Mouse (Mus musculus) stomach, embryonic 16.5 days (tissue): ENCODE measurements at regions not wholly inside any gene's neighbourhood (a gene's known extent, or its start where the extent isn't known, plus 50 kb on each side); places are given as distances from the start of the nearest gene placed in this dataset.

Experiments used
- ATAC-seq: fragments of 200-750 bp; cut with Nextera tagmentation; 2 replicates; pipeline ENCODE4 v1.8.0; 2017; ENCODE audit warnings: moderate number of reproducible peaks, moderate TSS enrichment; ENCODE audit not compliant: insufficient read depth, low FRiP score
- H3K27ac ChIP-seq: fragments of 300-500 bp; sonication (generic); 2 replicates; pipeline ENCODE4 v1.5.1; 2014; ENCODE audit warnings: low read length
- H3K27me3 ChIP-seq: fragments of 300-500 bp; sonication (generic); 2 replicates; pipeline ENCODE4 v1.6.1; 2014; ENCODE audit warnings: low read length, control low read depth, mixed read lengths; ENCODE audit not compliant: control insufficient read depth, insufficient read depth
- H3K36me3 ChIP-seq: fragments of 300-500 bp; sonication (generic); 2 replicates; pipeline ENCODE4 v1.6.1; 2014; ENCODE audit warnings: low read length; ENCODE audit not compliant: control insufficient read depth, insufficient read depth
- H3K4me1 ChIP-seq: fragments of 300-500 bp; sonication (generic); 2 replicates; pipeline ENCODE4 v1.6.1; 2014; ENCODE audit warnings: low read length, control low read depth, mixed read lengths; ENCODE audit not compliant: control insufficient read depth, insufficient read depth
- H3K4me2 ChIP-seq: fragments of 300-500 bp; sonication (generic); 2 replicates; pipeline ENCODE4 v1.6.1; 2014; ENCODE audit warnings: low read depth, low read length, mixed read lengths
- H3K4me3 ChIP-seq: fragments of 300-500 bp; sonication (generic); replicated peaks from 2 replicates; pipeline ENCODE4 v1.5.1; 2014; ENCODE audit warnings: mild to moderate bottlenecking, low read length
- H3K9ac ChIP-seq: fragments of 300-500 bp; sonication (generic); 2 replicates; pipeline ENCODE4 v1.6.1; 2014; ENCODE audit warnings: low read length
- H3K9me3 ChIP-seq: fragments of 300-500 bp; sonication (generic); replicated peaks from 2 replicates; pipeline ENCODE4 v1.6.1; 2016; ENCODE audit warnings: low read length, control low read depth; ENCODE audit not compliant: control insufficient read depth
- WGBS: fragments of 180-500 bp; shearing (Covaris S2); extraction: QIAGEN DNeasy Blood & Tissue Kit; methylation state at CpG from one replicate; pipeline ENCODE4 v1.1.7; 2014; 5-methylcytosine and 5-hydroxymethylcytosine counted together

GRCm38 (mm10) chr11:19109055-19109454 is 90.3 kb upstream of the Meis1 start:
- Histone ChIP-seq H3K4me3 (no peak overlapping the region), H3K9ac (no peak overlapping the region), H3K4me2 (no peak overlapping the region), H3K9me3 (no peaks in the 10 kb centered on the region), H3K27ac (no peak overlapping the region), H3K36me3 (no peaks in the 10 kb centered on the region), H3K27me3 (no peaks in the 10 kb centered on the region), H3K4me1 (0 out of 2 replicates have a peak, but pooled peaks cover 5% of the 10 kb centered on the region)
- 79% methylated on average over 4 of the region's 4 CpGs for WGBS
- no peak for ATAC-seq

GRCm38 (mm10) chr11:19111916-19112575 is 93.3 kb upstream of the Meis1 start:
- 29% methylated on average over 7 of the region's 7 CpGs for WGBS
- no peak overlapping the region for H3K4me2 ChIP-seq
- no peaks in the 10 kb centered on the region for H3K27me3 ChIP-seq
- H3K9me3 ChIP-seq, result no peaks in the 10 kb centered on the region
- no peaks in the 10 kb centered on the region for H3K36me3 ChIP-seq
- ATAC-seq, result no peak
- no peak overlapping the region for H3K4me3 ChIP-seq
- H3K4me1 ChIP-seq, result 0 out of 2 replicates have a peak, but pooled peaks cover 5% of the 10 kb centered on the region
- peak overlapping the region; percentile 17; the same call in 1 of the 2 replicates for H3K27ac ChIP-seq
- no peak overlapping the region for H3K9ac ChIP-seq

GRCm38 (mm10) chr11:19117121-19117520 is 98.3 kb upstream of the Meis1 start:
- Histone ChIP-seq H3K9me3 (no peaks in the 10 kb centered on the region), H3K27ac (no peak overlapping the region), H3K4me3 (no peak overlapping the region), H3K4me2 (no peak overlapping the region), H3K9ac (no peak overlapping the region), H3K36me3 (no peaks in the 10 kb centered on the region), H3K27me3 (no peaks in the 10 kb centered on the region), H3K4me1 (peaks cover 12% of the 10 kb centered on the region; the same call in 1 of the 2 replicates)
- no peak for ATAC-seq
- 67% methylated on average over 2 of the region's 2 CpGs for WGBS

- no peaks in the 10 kb centered on the region for H3K27me3 ChIP-seq
- H3K9me3 ChIP-seq, result no peaks in the 10 kb centered on the region
- WGBS, result 88% methylated on average over 4 of the region's 4 CpGs
- H3K4me3 ChIP-seq, result no peak overlapping the region
- no peak overlapping the region for H3K9ac ChIP-seq
- peaks cover 12% of the 10 kb centered on the region; the same call in 1 of the 2 replicates for H3K4me1 ChIP-seq
- H3K4me2 ChIP-seq, result no peak overlapping the region
- no peak overlapping the region for H3K27ac ChIP-seq
- no peak for ATAC-seq
- no peaks in the 10 kb centered on the region for H3K36me3 ChIP-seq
These were observed 99.5 kb upstream of the Meis1 start for GRCm38 (mm10) chr11:19118258-19118657.

GRCm38 (mm10) chr11:19119927-19120827 is 101.4 kb upstream of the Meis1 start:
- no peak overlapping the region for H3K9ac ChIP-seq
- no peaks in the 10 kb centered on the region for H3K9me3 ChIP-seq
- H3K4me3 ChIP-seq, result no peak overlapping the region
- ATAC-seq, result 0 out of 2 replicates have a peak, but pooled peaks have one; percentile 17
- no peak overlapping the region for H3K4me2 ChIP-seq
- H3K36me3 ChIP-seq, result no peaks in the 10 kb centered on the region
- no peaks in the 10 kb centered on the region for H3K27me3 ChIP-seq
- H3K4me1 ChIP-seq, result peaks cover 12% of the 10 kb centered on the region; the same call in 1 of the 2 replicates
- H3K27ac ChIP-seq, result no peak overlapping the region; the same call in 1 of the 2 replicates
- WGBS, result 50% methylated on average over 8 of the region's 8 CpGs

GRCm38 (mm10) chr11:19120871-19121270 is 102.1 kb upstream of the Meis1 start:
- Histone ChIP-seq H3K27me3 (no peaks in the 10 kb centered on the region), H3K4me1 (peaks cover 12% of the 10 kb centered on the region; the same call in 1 of the 2 replicates), H3K4me2 (no peak overlapping the region), H3K9me3 (no peaks in the 10 kb centered on the region), H3K9ac (no peak overlapping the region), H3K36me3 (no peaks in the 10 kb centered on the region), H3K27ac (peak overlapping the region; percentile 19; the same call in 1 of the 2 replicates), H3K4me3 (no peak overlapping the region)
- no peak for ATAC-seq
- 42% methylated on average over 3 of the region's 3 CpGs for WGBS

- no peak for ATAC-seq
- no peak overlapping the region for H3K4me3 ChIP-seq
- 44% methylated on average over 2 of the region's 2 CpGs for WGBS
- H3K4me2 ChIP-seq, result no peak overlapping the region
- no peak overlapping the region for H3K27ac ChIP-seq
- no peaks in the 10 kb centered on the region for H3K27me3 ChIP-seq
- H3K4me1 ChIP-seq, result peaks cover 6% of the 10 kb centered on the region; the same call in 1 of the 2 replicates
- no peaks in the 10 kb centered on the region for H3K36me3 ChIP-seq
- no peak overlapping the region for H3K9ac ChIP-seq
- H3K9me3 ChIP-seq, result no peaks in the 10 kb centered on the region
These were observed 116.7 kb upstream of the Meis1 start for GRCm38 (mm10) chr11:19135375-19136050.

GRCm38 (mm10) chr11:19138423-19138822 is 119.6 kb upstream of the Meis1 start:
- ATAC-seq, result peak; percentile 66; the same call in 1 of the 2 replicates
- Histone ChIP-seq H3K27me3 (no peaks in the 10 kb centered on the region), H3K4me3 (no peak overlapping the region), H3K9ac (no peak overlapping the region), H3K9me3 (no peaks in the 10 kb centered on the region), H3K36me3 (no peaks in the 10 kb centered on the region), H3K4me2 (no peak overlapping the region), H3K27ac (no peak overlapping the region), H3K4me1 (peaks cover 3% of the 10 kb centered on the region; the same call in 1 of the 2 replicates)
- 45% methylated on average over 5 of the region's 5 CpGs for WGBS
